Mouse (Mus musculus) heart, adult 18-20 months (tissue): ENCODE measurements around the gene Kctd17. TPM values are rescaled to one million over a fixed set of nuclear protein-coding genes. Genes with fewer than 3 reads are reported as not detected.
A peak's percentile ranks its signal among the peaks of the same experiment; 100 is the strongest.

Experiments
- DNase-seq, 2 experiments: peaks; one replicate each; pipeline ENCODE4 v3.0.0; 2021 to 2022; ENCODE audit warnings: mixed read lengths in 1 of 2
- total RNA-seq, 2 experiments: library from RNA; stranded (reverse); gene quantifications; 2 replicates each; pipeline ENCODE4 v1.2.3; 2021

The Kctd17 gene
- total RNA-seq, 2 experiments from 2014 or later: 22.5 to 23.7 TPM

DNA sequence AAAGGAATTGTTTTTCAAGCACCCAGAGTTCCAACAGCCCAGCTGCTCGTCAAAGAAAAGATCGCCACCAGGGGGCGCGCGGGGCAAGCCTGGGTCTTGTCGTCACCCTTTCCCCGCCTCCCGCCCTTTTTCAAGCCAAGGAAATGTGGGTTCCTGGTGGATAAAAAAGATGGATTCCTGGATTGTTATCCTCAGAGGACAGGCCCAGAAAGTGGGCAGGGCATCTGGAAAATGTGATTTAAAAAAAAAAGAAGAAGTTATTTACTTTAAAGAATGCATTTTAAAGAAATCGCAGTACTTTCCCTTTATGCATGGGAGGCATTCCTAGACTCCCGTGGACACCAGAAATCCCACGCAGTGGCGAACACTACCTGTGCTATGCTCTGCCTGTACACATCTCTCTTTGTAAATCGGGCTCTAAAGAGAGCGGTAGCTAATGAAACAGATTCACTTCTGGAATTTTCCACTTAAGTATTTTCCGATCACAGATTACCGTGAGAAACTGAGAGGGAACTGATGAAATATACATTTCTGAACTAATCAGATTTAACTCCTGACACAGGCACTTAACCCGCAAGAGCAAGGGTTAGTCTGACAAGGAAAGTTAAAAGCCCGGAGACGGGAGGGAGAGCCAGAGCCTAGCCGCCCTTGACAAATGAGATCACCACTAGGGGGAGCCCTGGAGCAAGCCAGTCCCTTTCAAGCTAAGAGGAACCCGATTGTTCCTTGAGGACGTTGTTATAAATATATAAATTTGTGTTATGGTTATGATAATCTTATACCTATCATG, 19.6 kb downstream of the Kctd17 start:
- peak; percentile 93 to 99 for DNase-seq

DNA sequence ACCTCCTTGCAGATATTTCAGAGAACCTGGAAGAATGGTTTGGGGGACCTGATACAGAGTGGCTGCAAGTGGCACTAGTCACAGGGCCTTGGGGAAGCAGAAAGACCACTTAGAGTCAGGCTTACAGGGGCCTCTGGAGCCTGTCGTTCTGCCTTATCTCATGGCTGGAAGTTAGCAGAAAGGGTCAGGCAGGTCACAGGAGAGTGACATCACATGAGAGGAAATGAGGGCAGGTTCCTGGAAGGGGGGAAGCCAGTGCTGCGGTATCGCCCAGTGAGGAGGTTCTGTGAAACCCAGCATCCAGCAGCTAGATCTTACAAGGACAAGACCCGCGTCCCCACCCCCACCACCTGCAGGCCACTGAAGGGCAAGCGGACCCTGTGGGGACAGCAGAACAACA, 20.8 kb downstream of the Kctd17 start:
- peak; percentile 39 to 53 for DNase-seq

DNA sequence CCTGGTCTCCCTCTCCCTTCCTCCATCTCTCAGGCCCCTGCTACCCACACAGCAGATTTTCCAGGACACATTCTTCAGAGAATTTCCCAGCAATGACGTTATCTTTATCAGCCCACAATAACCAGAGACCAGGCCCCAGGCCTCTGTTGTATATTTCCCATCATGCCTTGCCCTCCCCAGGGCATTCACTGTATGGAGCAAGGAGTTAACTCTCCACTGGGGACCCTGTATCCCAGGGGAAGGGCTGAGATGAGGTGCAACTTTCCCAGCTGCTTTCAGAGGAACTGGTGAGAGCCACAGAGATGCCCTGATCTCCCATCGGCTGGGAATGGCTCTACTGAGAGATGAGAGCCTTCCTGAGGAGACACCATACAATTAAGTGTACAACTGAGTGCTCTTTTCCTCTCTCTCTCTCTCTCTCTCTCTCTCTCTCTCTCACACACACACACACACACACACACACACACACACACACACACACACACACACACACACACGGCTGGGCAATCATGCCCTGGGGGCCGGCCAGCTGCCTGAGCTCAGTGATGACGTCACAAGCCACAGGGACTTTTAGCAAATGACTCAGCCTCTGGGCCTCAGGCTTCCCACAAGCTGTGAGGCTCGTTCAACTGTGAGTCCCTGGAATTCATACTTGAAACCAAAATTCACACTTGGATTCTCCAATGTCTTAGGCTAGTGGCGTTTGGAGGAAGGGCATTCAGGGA, 21.5 kb downstream of the Kctd17 start:
- peak; percentile 68 to 75 for DNase-seq

DNA sequence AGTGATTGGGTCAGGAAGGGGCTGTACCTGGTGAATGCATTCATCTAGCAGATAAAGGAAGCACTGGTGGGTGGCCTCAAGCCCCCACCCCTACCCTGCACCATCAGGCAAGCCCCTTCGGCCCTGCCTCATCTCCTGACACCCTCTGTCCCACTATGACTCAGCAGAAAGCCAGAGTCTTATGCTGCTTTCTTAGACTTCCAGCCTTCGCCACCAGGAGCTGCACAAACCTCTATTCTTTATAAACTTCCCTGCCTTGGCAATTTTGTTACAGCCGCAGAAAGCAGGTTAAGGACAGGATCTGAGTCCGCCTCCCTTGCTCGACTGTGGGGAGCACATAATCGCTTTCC, 22.0 kb downstream of the Kctd17 start:
- DNase-seq: no peak

DNA sequence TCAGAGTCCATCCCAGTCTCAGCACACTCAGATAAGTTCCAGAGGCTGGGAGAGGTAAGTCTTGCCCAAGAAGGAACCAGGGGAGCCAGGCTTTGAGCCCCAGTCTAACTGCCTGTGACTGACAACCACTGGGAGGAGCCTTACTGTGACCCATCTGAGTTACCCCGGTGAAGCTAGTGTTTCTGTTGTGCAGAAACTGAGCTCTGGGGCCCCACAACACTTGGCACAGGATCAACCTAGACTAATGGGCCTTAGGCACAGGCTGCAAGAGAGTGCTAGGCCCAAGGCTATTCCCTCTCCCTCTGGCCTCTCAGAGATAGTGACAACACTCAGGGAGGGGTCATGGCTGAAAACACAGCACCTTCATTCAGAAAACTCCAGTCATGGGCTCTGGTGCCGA, 22.8 kb downstream of the Kctd17 start:
- no peak for DNase-seq

DNA sequence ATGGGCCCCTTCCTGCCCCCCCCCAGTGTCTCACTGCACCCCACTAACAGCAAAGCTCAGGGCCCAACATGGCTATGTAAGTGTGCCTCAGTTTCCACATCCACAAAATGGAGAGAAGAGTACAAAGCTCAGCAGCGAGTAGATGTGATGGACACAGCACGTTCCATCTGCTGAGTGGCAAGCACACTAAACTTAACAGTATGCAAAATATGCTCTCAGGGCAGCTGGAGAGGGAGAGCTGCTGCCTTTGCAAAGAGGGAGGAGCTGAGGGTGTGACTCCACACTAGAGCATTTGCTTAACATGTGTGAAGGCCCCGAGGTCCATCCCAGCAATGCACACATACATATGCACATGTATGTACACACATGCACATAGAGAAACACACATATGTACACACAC, 24.6 kb downstream of the Kctd17 start:
- DNase-seq: no peak

DNA sequence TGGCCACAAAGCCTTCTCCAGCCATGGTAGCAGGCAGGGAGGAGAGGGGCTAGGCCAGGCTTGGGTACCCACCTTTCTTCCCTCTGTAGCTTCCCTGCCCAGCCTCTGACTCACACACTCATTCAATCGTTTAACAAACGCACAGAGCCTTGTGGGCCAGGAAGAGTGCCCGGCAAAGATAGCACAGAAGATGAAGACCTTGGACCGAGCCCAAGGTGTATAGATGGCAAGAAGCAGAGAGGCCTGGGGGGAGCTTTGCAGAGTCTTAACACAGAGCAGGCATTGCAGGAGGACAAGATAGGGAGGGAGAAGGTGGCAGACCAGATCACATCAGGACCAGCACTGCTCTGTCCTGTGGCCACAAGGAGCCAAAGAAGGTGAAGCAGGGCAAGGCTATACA, 26.8 kb downstream of the Kctd17 start:
- DNase-seq: no peak

DNA sequence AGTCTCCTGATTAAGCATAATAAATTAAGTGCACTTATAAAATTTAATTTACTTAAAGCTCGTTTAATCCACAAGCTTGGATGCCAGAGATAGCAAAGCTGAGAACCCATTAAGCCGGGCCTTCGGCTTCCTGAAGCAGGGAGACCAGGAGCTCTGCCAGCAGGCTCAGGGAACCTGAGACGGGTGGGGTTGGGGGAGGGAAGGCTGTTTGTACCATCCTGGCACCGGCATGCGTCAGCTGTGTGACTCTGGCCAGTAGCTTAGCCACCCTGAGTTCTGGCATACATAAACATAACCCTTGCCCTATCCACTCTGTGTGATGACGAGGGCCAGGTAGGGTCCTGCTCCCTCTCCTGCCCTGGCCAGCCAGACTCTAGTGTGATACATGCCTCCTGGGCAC, 27.7 kb downstream of the Kctd17 start:
- DNase-seq: no peak

DNA sequence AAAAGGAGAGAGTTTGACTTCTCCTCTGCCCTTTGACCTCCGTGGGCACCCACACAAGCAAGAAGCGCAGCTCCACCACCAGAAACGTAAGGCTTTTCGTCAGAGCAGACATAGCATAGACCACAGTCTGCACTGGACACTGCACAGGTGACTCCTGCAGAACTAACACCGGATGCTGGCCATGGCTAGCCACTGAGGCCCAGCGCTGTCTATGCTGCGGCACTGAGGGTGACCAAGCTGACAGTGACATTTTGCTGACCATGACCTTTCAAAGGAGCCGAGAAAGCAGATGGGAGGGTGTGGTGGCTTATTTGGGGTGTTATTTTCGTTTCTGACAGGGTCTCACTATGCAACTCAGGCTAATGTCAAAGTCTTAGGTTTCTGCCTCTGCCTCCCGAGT, 28.8 kb downstream of the Kctd17 start:
- no peak for DNase-seq

DNA sequence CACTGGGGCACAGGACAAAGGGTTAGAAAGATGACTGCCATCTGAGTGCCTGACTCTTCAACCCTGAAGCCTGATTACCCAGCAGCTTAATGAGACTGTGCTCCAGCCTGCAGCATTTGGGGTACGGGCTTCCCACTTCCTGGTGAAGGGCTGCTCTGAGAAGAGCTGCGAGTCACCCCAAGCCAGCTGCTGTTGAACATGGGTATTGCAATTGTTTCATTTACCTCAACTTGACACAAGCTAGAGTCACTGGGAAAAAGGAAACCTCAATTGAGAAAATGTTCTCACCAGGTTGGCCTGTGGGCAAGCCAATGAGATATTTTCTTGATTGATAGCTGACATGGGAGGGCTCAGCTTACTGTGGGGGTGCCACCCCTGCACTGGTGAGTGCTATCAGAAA, 34.6 kb downstream of the Kctd17 start:
- no peak for DNase-seq

DNA sequence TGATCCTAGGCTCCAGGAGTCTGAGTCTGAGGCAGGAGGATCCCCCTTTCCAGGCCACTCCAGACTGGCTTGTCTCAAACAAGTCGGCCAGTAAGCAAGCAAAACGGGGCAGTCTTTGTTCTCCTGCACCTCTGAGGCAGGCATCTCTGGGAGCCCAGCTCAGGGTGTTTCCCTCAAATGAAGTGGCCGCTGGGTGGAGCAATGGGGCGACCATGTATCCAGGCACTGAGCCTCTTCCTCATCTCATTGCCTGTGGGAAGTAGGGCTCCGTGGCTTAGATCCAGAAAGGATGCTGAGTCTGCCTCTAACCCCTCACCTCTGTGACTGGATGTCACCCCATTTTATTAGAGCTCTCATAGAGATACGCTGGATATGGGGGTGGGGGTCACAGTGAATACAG, 38.4 kb downstream of the Kctd17 start:
- DNase-seq: no peak

DNA sequence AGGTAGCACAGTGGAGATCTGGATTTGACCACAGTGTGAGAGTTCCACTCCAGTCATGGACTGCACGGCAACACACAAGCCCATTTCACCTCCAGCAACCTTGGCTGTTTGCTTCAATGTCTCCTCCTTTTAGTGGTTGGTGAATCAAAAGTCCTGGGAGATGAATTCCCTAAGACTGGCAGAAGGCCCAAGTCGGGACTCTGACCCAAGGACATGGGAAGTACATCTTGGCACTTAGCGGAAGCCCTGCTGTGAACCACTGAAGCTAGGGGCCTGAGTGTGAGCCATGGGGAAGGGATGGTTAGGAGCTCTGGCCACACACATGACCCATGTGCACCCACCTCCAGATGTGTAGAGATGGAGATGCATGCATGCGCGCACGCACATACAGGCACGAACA, 39.2 kb downstream of the Kctd17 start:
- no peak for DNase-seq

DNA sequence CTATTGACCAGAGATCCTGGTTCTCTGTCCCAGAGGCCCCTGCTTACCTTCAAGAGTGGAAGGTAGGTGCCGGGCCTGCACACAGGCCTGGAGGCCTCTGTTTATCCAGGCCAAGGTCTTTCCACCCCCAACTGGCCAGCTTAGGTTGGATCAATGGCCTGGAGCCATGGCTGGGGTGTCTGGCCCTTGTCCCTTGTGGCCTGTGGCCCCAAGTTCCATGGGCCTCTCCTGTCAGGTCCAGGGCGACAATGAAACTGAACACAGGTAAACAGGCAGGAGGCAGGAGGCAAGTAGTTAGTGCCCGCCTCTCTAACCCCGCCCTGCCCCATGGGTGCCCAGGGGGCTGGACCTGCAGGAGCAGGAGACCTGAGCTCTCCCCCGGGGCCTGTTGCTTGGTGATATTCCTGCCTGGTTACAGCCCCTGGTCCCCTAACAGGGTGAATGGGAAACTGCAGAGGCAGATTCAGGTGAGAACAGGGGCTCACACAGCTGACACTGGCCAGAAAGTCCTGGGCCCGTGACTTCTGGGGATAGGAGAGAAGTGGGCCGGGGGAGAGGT, 40.1 kb downstream of the Kctd17 start, which contains the start of gene Tmprss6:
TSS of gene Tmprss6 (minus strand) at position 256 of the 559 bp plus-strand sequence.
- DNase-seq: no peak

DNA sequence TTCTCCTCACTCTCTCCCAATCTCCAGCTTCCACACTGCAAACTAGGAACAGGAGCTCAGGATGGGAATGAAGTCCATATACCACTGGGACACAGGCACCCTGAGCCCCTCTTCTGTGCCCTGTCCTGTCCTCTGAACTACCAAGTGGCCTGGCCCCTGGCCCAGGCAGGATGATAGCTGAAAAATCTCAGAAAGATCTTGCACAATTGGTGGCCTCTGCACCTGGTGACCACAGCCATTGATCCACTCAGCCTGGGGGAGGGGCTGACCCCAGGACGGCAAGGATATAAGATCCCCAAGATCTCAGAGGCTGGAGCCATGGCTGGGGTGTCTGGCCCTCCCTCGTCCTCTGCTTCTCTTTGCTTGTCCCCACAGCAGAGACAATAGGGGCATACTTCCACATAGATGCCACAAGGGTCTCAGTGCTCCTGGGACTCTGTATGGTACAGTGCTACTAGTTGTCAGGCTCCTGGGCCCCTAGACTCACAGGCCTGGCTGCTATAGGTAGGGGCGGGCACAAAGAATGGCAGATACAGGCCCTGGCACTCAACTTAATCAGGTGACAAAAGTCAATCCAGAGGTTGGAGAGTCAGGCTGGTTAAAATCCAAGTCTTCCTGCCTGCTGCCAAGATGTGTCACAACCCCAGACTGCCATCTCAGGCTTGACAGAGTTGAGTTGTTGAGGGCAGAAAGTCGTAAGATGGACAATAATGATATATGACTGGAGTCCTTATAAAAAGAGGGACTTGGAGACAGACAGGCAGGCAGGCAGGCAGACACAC, 42.3 kb downstream of the Kctd17 start:
- DNase-seq: peak; percentile 33 to 42

DNA sequence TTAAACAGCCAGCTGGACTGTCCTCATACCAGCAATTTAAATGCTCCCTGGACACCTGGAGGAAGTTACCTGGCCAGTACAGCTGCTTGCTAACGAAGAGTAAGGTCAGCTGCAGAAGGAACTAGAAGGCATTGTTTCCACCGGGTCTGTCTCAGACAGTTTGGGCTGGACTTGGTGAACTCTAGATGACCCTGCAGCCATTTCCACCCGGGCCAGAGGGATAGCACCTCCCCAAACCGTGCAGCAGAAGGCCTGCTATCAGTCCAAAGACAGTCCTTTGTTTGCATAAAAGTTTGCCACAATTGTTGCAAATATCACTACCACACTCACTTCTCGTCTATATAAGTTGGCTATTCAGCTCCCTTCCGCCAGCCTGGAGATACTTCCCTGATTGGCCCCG, 43.5 kb downstream of the Kctd17 start:
- DNase-seq: no peak

DNA sequence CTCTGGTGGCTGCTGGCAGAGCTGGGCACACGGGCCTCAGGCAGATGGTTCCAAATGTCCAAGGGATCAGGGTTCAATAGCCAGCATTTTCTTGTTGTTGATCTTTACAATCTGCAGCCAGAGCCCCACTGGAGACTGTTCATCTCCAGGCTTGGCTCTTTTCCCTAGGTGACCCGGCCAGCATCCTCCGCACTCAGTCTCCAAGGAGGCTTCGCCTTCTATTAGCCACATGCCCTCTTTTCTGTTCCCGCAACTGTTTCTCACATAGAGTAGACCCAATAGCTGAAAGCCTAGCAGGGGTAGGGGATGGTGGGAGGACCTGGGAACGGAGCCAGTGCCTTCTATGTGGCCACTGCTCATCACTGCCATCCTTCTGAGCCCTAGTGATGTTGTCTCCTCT, 45.1 kb downstream of the Kctd17 start:
- no peak for DNase-seq

DNA sequence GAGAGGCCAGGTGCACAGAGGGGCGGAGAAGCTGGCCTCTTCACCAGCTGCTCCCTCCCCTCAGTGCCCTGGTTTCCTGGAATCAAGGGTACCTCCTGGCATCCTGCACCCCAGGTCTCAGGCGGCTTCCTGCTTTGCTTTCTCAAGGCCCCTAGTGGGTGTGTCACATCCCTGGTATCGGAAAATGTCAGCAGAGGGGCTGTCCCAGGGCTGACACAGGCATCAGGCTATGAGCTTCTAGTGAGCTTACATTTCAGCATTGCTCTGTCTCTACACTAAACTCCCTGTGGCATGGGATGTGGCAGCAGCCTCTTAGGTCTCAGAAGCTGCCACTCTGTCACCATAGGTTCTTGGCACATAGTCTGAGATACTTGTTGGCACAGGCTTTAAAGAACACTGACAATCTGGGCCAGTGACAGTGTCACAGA, 47.3 kb downstream of the Kctd17 start:
- DNase-seq: no peak

DNA sequence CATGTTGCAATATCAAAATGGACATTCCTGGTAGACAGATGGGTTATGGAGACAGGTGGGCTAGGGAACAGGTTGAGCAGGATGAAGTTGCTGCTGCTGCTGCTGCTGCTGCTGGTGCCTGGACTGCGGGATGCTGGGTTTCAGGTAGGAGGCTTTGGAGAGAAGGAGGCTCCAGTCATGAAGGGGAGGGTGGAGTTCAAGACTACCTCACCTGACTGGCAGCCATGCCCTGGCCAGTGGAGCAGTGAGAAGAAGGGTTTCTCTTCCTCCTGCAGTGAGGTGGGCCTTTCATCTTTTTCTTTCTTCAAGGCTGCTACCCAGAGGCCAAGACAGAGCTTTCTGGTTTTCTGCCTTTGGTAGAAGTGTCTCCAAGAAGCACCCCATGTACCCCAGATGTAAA, 48.5 kb downstream of the Kctd17 start:
- no peak for DNase-seq

DNA sequence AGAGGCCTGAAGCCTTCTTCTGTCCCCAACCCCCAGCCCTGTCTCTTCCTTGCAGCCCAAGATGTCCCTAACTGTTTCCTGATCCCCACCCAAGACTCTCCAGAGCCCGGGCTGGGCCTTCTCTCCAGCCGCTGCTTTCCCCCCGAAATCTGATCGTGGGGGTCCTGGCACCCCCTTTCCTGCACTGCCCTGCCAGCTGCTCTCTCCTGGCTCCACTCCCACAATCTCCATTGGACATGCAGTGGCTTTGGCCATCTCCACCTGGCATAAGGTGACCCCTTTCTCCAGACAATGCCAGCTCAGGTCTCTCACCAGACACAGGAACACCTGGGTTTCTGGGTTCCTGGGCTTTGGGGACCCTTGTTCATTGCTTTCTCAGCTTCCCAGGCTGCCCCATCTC, 49.7 kb downstream of the Kctd17 start:
- no peak for DNase-seq

DNA sequence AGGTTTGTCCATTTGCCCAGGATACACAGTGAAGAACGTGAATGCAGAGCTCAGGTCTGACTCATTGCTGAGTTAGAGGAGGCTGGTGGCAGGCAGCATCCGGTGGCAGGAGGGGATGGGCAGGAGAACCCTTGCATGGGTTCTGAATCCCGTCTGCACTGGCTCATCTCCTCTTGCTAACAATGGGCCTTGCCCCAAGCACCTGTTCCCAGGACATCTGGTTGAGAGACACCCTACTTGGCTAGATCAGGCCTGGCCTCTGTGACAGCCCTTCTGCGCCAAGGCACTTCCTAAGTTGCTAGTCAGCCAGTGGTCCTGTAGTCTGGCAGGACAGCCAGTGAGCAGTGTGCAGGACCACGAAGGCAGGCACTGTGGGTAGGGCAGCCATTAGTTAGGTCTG, 51.1 kb downstream of the Kctd17 start:
- DNase-seq: no peak

DNA sequence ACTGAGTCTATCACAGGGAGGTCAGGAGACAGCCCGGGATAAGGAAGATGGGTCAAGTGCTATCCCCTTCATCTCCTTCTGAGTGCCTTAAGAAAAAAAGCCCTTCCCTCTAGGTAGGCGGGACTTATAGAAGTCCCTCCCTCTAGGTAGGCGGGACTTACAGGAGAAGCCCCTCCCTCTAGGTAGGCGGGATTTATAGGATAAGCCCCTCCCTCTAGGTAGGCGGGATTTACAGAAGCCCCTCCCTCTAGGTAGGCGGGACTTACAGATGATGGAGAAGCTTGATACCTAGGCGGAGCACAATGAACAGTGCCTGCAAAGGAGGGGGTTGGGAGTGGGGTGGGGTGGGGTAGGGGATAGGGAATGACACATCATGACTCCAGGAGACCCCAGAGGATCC, 51.7 kb downstream of the Kctd17 start:
- DNase-seq: no peak

DNA sequence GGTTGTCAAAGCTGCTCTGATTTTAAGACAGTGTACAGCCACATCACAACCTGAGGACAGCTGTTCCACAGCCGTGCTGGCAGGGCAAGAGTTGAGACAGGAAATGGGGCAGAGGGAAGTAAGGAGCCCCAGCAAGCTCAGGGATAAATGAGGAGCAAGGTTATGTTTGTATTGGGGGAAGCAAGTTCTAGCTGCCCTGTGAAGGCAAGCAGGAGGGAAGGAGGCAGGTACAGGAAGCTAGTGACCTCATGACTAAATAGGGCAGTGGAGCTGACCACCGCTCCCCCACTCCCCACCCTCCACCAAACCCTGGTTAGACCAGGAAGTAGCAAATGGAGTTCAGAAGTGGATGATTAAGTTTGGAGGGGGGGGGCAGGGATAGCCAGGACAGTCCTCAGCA, 52.6 kb downstream of the Kctd17 start:
- DNase-seq: no peak
